Mouse (Mus musculus): ENCODE results near the gene Galt.
A peak's percentile ranks its signal among the peaks of the same experiment; 100 is the strongest.

Gene Galt

DNA sequence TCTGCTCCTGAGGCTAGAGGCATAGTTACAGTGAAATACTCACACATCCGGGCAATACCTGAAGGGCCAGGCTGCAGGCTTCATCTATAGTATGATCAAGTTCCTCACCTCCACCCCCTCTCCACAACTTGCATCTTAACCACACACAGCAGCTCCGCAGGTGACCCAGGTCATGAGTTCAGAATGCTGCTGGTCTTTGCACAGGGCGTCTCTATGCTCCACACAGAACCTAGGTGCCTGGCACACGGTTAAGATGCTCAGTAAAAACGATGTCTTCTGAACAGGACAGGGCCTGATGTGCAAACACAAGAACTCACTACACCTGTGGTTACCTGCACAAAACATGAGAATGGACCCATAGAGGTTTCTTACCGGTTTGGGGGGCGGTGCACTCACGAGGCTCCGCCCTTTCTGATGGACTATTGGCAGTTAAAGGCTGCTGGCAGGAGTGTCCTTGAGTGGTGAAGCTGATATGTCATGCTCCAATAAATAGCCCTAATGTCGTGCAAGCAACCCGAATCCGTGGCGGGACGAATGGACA, at the start of gene Galt:
Gene Galt, plus strand, starts transcription at position 432 of the 541 bp plus-strand sequence.
- DNase-seq (ENCODE audit: low spot score in 2 of 2) = no peak

DNA sequence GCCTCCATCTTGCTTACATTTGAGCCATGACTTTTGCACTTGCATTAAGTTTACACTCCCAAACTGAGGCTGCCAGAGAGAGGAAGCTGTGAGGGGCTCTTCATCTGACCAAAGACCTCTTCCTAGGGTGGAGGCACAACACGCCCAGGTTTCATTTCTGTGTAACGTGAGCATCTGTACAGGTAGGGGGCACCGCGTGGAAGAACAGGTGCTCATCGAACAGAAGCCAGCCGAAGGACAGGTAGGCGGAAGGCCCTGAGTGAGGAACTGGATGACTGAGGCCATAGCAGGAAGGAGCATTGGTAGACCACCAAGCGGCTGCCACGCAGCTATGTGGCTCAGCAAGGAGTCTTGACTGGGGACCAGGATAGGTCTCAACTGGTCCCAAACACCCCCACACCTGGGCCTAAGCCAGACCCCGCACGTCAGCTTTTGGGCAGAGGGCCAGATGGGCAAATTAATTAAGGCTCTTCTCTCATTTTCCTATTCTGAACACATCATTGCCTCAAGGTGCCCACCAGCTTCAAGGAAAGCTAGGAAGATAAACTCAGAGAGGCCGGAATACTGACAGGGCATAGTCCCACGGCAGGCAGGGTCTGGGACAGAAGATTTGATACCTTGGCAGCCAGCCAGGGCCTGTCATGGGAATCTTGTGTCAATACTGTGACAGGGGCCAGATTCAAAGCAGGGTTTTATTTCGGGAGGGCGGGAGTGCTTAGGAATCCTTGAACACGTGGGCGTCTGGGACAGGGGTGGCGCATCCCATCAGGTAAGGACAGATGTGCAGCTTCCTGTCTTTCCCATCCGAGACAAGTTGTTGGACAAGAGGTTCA, 48.9 kb upstream of the Galt start:
- DNase-seq (ENCODE audit: low spot score in 2 of 2) = no peak

DNA sequence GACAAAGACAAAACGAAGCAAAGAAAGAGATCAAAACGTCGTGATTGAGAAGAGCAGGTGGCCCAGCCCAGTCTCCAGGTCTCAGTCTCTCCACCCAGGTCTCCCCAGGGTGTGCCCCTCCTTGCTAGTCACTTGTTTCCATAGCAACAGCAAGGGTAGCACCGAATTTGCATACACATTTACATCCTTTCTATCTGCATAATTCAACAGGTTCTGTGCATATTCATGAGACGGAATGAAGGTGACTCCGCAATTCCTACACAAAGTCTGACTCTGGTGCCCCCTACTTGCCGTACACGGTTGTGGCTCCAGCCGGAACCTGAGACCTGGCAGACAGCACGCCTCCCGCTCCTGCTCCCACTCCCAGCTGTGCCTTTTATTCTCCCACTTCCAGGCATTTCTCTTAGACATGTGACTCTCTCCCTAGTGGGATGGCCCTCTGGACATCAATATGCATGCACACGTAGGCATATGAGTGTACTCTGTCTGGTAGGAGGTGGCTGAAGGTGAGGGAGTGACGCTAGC, 48.0 kb upstream of the Galt start:
- peak; percentile 67 to 74 for DNase-seq (ENCODE audit: low spot score in 2 of 2)

DNA sequence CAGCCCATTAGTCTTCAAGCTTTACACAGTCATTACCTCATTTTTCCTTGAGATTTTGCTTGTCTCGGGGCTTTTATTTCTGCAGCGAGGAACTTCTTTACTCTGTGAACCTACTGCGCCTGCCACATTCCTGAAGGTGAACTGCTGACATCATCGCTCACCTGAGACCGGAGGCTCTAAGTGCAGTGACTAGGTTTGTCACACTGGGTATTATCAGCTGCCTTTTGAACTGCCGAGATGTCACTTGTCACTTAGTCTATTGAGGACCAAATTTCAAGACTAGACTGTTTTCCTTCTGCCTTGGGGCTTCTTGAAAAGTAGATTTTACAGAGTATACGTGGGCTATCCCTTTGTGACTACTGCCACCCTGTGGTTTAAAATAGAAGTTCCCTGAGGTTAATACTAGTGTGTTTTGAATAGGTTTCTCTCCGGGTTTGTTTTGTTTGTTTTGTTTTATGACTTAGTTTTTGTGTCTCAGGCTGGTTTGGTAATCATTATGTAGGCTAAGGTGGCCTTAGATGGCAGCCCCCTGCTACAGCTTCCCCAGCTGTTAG, 46.8 kb upstream of the Galt start:
- no peak for DNase-seq (ENCODE audit: low spot score in 2 of 2)

DNA sequence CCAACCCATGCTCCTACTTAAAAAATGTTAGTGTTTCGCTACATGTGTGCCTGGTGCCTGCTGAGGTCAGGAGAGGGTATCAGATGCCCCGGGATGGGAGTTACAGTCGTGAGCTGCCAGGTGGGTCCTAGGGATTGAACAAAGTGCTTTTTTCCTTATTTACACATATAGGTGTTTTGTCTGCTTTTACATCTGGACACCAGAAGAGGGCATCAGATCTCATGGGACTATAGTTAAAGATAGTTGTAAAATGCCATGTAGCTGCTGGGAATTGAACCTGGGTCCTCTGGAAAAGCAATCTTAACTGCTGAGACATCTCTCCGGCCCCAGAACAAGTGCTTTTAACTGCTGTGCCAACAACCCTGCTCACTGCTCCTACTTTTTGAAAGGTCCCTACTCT, 44.8 kb upstream of the Galt start:
- no peak for DNase-seq (ENCODE audit: low spot score in 2 of 2)

DNA sequence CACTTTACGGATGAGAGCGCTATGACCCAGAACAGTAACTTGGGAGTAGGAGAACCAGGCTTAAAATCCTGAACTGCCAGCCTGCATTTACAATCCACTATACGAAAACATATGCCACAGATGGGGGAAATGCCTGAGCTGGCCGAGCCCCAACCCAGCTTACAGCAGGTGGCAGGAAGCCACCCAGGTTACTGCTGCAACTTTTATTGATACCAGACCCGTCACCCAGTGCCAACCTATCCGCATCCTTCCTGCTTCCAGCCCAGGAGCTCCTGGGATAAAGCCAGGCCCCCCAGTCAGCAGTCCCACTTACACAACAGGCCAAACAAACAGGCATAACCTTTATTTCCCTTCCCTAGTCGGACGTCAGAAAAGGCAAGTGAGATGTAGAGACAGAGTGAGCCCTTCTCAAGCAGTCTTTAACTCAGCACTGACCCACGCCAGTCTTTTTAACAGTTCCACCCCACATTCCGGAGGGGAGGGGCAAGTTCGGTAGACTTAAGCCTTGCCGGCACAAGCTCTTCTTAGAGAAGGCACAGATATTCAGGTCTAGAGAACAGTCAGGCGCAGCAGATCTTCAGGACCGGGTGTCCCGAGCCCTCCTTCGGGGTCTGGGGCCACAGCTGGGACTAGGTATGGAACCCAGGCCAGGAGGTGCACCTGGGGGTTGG, 43.2 kb upstream of the Galt start:
- no peak for DNase-seq (ENCODE audit: low spot score in 2 of 2)

DNA sequence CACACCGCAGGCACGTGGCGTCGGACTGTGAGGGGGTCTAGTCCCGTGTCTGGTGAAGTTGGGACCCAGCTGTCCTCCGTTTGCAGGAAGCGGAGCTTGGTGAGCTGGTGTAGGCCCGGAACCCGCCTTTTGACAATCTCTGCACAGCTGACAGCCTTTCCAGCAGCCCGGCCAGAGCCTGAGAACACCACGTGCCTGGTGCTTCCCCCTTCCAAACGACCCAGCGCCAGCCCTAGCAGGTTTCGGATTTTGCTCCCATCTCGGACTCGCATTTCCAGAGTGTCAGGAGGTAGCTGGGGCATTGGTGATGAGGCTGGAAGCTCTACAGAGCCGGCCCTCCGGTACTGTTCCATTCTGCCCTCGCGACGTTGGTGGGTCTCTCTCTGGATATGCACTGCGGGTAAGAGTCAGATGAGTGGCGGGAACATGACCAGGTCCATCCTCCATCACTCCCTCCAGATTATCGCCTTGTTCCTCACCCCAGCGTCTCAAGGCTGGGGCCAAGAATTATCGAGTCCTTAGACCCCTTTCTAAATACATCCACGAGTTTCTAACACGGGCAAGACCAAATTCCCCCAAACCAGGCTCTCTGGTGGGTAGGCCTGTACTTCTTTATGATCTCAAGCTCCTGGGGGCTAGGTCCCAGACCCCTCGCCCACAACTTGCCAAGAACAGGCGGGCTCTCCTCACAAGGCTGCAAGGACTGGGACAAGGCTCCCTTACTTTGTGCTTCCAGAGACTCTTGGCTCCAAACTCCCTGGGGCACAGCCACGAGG, 42.4 kb upstream of the Galt start:
- DNase-seq (ENCODE audit: low spot score in 2 of 2) = no peak

DNA sequence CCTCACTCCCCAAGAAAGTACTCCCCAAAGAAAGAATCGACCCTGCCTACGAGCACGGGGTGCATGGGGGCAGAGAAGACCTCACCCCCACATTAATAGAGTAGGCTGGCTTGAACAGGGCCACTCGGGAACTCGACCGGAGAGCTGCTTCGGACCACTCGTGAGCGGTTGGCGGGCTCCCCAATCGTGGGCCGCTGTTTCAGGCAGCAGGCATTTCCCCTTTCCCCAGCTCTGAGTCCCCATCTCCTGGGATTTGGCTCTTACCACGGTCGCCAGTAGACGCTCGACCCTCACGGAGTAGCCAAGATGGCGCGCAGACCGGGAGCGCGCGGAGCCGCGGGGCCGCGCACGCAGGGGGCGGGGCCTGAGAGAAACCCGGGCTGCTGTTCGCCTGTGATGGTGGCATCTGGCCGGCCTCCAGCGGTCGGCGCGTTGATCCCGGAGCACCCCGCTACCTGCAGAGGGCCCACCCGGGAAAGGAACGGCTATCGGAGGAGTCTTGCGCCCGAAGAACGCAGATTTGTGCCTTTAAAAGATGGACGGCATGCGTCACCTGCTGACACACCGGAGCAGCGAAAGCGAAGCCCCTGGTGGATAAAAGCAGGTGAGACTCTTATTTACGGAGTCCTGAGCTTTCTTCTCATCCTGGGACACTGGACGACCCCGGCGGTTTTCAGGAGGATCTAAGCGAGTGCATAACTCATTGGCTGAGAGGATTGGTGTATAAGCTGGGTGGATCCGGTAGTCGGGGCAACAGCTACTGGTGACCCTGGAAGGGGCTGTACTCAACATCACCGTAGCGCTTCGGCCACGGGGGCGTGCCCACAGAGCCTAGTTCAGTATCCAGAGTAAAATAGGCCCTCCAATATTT, 41.6 kb upstream of the Galt start, which contains the start of gene Rpp25l:
Gene Rpp25l, minus strand, starts transcription at position 338 of the 871 bp plus-strand sequence.
- DNase-seq (ENCODE audit: low spot score in 2 of 2) = peak; percentile 72 to 81

DNA sequence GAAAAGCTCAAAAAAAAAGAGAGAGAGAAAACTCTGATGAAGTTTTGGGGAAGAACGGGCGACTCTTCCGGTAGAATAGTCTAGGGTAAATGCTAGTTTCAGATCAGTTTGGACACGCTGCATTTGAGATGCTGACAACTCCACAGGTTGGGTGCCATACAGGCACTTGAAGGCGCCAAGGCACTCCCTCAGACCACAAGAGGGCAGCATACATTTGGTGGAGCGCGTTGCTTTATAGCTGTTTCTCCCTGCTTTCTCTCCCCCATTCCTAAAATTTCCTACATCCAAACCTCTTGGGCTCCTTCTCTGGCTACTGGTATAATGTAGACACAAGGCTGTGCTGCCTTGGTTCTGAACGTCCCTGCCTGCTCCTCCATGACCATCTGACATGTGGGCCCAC, 40.8 kb upstream of the Galt start:
- peak; percentile 59 to 65 for DNase-seq (ENCODE audit: low spot score in 2 of 2)

DNA sequence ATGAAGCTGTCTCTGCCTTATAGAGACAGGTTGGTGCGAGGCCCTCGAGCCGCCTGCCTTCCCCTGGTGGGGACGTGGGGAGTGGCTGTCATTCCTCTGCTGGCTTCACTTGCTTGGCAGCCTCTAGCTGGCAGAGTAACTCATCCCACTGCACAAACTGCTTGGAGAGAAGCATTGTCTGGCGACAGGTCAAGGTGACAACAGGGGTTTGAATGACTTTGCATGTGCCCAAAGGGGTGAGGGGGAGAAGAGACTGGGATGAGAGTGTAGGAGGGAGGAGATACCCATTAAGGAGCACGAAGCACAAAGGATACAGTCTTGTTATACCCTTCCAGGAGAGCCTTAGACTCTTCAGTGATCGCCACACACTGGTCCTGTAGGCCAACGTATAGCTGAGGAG, 39.9 kb upstream of the Galt start:
- no peak for DNase-seq (ENCODE audit: low spot score in 2 of 2)

DNA sequence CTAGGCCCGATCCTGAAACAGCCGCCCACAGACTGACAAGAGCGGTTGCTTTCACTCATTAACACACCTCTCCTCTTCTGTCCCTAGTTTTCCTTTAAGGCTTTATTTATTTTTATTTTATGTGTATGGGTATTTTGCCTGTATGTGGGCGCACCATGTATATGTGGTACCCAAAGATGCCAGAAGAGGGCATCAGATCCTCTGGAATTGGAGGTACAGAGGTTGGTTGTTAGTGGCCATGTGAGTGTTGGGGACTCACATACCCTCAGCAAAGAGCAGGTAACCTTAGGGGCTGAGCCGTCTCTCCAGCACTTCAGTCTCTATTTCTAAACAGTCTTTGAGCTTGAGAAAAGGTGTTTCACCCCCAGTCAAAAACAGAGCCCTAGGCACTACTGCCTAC, 39.4 kb upstream of the Galt start:
- no peak for DNase-seq (ENCODE audit: low spot score in 2 of 2)

DNA sequence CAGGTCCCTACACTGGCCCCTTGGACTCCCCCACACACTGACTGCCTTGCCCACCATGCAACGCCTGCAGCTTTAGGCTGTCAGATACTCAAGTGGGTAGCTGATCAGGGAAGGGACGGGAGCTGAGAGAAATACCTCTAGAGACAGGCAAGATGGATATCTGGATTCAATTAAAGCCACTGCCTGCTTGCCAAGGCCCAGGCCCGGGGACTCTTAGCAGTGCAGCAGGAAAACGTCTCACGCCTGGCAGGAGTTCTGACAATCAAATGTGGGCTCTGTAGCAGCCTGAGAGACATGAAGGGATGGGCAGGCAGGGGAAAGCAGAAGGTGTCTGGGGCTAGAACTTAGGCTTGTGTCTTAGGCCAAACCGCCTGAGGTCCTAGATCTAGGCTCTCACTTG, 38.2 kb upstream of the Galt start:
- DNase-seq (ENCODE audit: low spot score in 2 of 2) = no peak

DNA sequence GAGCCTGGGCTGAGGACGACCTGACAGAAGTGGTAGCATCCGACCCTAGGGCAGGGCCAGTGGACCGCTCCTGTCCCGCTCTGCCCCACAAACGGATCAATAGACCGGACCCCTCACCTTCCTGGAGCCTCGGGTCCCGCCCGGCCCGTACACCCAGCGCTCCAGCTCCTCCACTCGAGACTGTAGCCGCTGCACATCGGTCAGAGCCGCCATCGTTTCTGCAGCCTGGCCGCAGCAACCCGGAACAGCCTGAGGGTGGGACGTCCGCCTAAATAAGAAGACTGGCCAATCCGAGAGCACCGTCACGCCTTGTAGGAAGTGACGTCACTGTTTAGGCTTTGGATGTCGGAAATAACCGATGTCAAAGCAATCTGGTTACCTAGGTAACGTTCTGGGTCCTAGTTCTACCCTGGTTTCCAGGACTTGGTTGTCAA, 32.1 kb upstream of the Galt start, which contains the start of gene Dctn3:
Gene Dctn3, minus strand, starts transcription at position 253 of the 434 bp plus-strand sequence.
- DNase-seq (ENCODE audit: low spot score in 2 of 2) = peak; percentile 84 to 91

DNA sequence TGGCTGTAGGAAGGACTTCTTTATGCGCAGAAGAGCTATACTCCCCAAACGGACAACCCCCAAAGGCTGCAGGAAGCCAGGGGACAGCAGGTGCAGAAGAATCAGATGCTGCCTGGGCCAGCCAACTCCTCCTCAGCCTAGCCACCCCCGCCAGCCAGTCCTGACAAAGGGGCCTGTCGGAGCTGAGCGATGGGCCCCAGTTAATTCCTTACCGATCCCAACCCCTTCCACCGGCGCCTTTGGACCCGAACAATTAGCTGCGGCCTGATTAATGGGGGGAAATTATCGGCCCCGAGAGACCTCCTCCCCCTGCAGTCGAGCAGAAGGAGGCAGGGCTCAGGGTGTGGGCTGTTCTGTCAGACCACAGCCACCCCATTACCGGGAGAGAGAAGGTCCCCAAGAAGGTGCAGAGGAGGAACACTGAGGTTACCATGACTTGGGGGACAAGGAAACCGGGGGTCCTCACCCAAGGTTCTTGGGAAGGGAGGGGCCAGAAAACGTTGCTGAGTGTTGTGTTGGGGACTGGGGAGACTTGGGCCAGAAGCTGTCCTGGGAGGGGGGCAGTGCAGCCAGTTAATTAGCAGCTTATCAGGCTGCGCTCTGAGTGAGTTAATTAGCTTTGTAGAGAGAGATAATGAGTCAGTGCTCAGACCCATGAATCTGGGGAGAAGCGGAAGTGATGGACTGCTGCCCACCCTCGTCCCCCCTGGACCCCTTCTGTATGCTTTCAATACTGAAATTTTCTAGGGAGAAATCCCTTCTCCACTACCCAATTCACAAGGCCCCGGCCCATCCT, 28.0 kb upstream of the Galt start:
- no peak for DNase-seq (ENCODE audit: low spot score in 2 of 2)

DNA sequence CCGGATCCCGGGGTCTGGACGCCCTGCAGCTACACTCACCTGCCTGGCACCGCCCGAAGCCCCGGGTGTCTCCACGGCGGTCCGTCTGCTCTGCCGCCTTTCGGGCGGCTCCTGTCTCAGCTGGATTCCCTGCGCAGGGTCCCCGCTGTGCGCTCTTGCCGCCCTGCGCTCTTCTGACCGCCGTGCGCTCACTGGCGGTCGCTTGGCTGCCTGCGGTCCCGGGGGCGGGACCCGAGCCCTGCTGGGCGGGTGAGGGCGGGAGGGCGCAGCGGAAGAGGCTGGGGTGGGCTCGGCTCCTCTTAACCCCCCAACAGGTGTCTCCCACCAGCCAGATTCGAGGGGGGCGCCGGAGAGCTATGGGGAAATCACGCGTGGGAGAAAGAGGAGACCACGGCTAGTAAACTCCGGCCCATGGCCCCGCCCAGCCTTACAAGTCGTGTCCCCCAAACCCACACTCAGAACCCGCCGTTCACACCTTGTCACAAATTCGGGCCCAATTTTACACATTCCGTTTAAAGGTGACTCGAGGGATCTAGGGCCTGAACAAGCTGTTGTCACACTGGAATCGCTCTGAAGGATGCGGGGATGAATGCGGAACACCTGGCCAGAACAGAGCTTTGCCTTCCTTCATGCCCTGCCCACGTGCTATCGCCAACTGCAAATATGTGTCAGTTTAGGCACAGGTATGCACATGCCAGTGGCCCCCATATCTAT, 23.8 kb upstream of the Galt start, which contains the start of gene Arid3c:
Gene Arid3c, minus strand, starts transcription at position 91 of the 714 bp plus-strand sequence.
- no peak for DNase-seq (ENCODE audit: low spot score in 2 of 2)

DNA sequence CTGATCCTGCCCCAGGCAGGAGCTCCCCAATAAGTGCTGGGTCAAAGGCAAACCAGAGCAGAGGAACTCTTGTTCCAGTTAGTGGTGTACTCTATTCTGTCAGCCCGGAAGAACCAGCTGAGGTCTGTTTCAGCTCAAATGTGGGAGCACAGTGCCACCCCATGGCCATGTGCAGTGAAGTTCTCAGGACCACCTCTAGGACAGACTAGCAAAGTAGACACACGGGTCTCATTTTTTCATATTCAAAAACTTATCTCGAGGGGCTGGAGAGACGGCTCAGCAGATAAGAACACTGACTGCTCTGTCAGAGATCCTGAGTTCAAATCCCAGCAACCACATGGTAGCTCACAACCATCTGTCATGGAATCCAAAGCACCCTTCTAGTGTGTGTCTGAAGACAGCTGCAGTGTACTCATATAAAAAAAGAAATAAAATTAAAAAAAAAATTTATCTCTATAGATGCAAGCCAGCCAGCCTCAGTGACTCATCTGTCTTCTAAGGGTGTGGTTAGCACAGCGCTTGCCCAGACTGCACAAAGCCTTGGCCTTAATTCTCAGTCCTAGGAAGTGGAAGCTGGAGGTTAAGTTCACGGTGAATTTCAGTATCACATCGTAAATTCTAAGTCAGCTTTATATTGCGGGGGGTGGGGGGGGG, 17.3 kb upstream of the Galt start:
- DNase-seq (ENCODE audit: low spot score in 2 of 2) = peak; percentile 64 to 73

DNA sequence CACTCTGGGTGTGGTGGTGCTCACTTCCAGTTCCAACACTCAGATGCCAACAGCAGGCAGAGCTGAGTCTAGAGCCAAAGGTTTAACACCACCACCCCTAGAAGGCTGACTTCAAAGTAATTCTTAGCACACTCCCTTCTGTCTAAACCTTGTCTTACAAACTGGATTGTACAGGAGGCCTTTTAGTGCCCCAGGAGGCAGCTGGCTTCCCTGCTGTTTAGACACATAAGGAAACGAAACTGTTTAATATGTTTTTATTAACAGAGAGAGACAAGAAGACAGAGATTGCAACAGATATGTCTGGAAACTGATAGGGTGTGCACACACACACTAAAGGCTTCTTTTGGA, 16.8 kb upstream of the Galt start:
- DNase-seq (ENCODE audit: low spot score in 2 of 2) = no peak

DNA sequence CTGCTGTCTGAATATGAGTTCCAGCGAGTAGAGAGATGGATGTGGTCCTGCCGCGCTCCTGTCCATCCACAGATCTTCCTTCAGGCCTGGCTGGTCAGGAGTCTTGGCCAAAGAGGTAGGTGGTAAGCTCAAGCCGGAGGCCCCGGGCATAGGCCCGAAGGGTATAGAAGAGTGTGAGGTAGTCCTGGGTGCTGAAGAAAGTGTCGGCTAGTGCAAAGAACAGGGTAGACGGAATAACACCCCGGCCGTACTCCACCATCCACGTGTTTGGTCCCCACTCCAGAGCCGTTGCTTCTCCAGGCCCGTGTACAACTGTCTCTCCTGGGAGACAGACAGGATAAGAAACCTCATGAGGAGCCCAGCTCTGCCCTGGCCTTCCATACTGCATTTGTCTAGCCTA, 15.8 kb upstream of the Galt start:
- no peak for DNase-seq (ENCODE audit: low spot score in 2 of 2)

Data from frontal cortex, postnatal 14 days (tissue).